Mouse (Mus musculus): Measurements from ENCODE around the gene Rreb1.

Rreb1 gene

GRCm38 (mm10) chr13:37876366-37876765 is 98.2 kb downstream of the Rreb1 start:
- DNase-seq (ENCODE audit: low read depth, low spot score) = no peak

- no peak for DNase-seq (ENCODE audit: low read depth, low spot score)
These were observed 98.6 kb downstream of the Rreb1 start for GRCm38 (mm10) chr13:37876836-37877235.

GRCm38 (mm10) chr13:37877241-37877640 is 99.0 kb downstream of the Rreb1 start:
- no peak for DNase-seq (ENCODE audit: low read depth, low spot score)

GRCm38 (mm10) chr13:37878918-37879331 is 100.7 kb downstream of the Rreb1 start:
- DNase-seq (ENCODE audit: low read depth, low spot score) = no peak

- no peak for DNase-seq (ENCODE audit: low read depth, low spot score)
These were observed 101.4 kb downstream of the Rreb1 start for GRCm38 (mm10) chr13:37879556-37879955.

- no peak for DNase-seq (ENCODE audit: low read depth, low spot score)
These were observed 101.8 kb downstream of the Rreb1 start for GRCm38 (mm10) chr13:37880035-37880434.

GRCm38 (mm10) chr13:37880581-37881130 is 102.5 kb downstream of the Rreb1 start:
- DNase-seq (ENCODE audit: low read depth, low spot score) = no peak

- no peak for DNase-seq (ENCODE audit: low read depth, low spot score)
These were observed 104.3 kb downstream of the Rreb1 start for GRCm38 (mm10) chr13:37882521-37882920.

- DNase-seq (ENCODE audit: low read depth, low spot score) = no peak
These were observed 104.8 kb downstream of the Rreb1 start for GRCm38 (mm10) chr13:37883008-37883407.

GRCm38 (mm10) chr13:37885392-37885791 is 107.2 kb downstream of the Rreb1 start:
- no peak for DNase-seq (ENCODE audit: low read depth, low spot score)

GRCm38 (mm10) chr13:37886024-37886423 is 107.8 kb downstream of the Rreb1 start:
- DNase-seq (ENCODE audit: low read depth, low spot score) = no peak

- DNase-seq (ENCODE audit: low read depth, low spot score) = no peak
These were observed 116.6 kb downstream of the Rreb1 start for GRCm38 (mm10) chr13:37894756-37895155.

GRCm38 (mm10) chr13:37895564-37896254 is 117.5 kb downstream of the Rreb1 start:
- no peak for DNase-seq (ENCODE audit: low read depth, low spot score)

GRCm38 (mm10) chr13:37896423-37896822 is 118.2 kb downstream of the Rreb1 start:
- peak; percentile 30 for DNase-seq (ENCODE audit: low read depth, low spot score)

GRCm38 (mm10) chr13:37898772-37899171 is 120.6 kb downstream of the Rreb1 start:
- no peak for DNase-seq (ENCODE audit: low read depth, low spot score)

- no peak for DNase-seq (ENCODE audit: low read depth, low spot score)
These were observed 124.8 kb downstream of the Rreb1 start for GRCm38 (mm10) chr13:37903036-37903435.

- DNase-seq (ENCODE audit: low read depth, low spot score) = no peak
These were observed 125.3 kb downstream of the Rreb1 start for GRCm38 (mm10) chr13:37903476-37903875.

GRCm38 (mm10) chr13:37904436-37904835 is 126.2 kb downstream of the Rreb1 start:
- no peak for DNase-seq (ENCODE audit: low read depth, low spot score)

GRCm38 (mm10) chr13:37908061-37908460 is 129.9 kb downstream of the Rreb1 start:
- DNase-seq (ENCODE audit: low read depth, low spot score) = peak; percentile 54

GRCm38 (mm10) chr13:37908493-37908892 is 130.3 kb downstream of the Rreb1 start:
- DNase-seq (ENCODE audit: low read depth, low spot score) = peak; percentile 90

- DNase-seq (ENCODE audit: low read depth, low spot score) = no peak
These were observed 131.0 kb downstream of the Rreb1 start for GRCm38 (mm10) chr13:37909225-37909624.

GRCm38 (mm10) chr13:37912011-37912410 is 133.8 kb downstream of the Rreb1 start:
- peak; percentile 23 for DNase-seq (ENCODE audit: low read depth, low spot score)
